Mouse (Mus musculus) neural tube, embryonic 15.5 days (tissue): ENCODE data around the gene Hmgcr. TPM values are rescaled to one million over a fixed set of nuclear protein-coding genes. Genes with fewer than 3 reads are reported as not detected.

Experiments used
- ATAC-seq: fragments of 200-750 bp; cut with Nextera tagmentation; 2 replicates; pipeline ENCODE4 v1.8.0; 2017; ENCODE audit warnings: mild to moderate bottlenecking, moderate TSS enrichment, moderate library complexity; ENCODE audit not compliant: low FRiP score
- H3K27ac ChIP-seq: fragments of 300-500 bp; sonication (generic); replicated peaks from 2 replicates; pipeline ENCODE4 v1.5.1; 2015; ENCODE audit warnings: mild to moderate bottlenecking, inconsistent platforms
- H3K27me3 ChIP-seq: fragments of 300-500 bp; sonication (generic); replicated peaks from 2 replicates; pipeline ENCODE4 v1.6.1; 2015; ENCODE audit warnings: inconsistent platforms
- H3K36me3 ChIP-seq: fragments of 300-500 bp; sonication (generic); 2 replicates; pipeline ENCODE4 v1.6.1; 2015; ENCODE audit warnings: inconsistent platforms
- H3K4me1 ChIP-seq: fragments of 300-500 bp; sonication (generic); 2 replicates; pipeline ENCODE4 v1.6.1; 2015; ENCODE audit warnings: inconsistent platforms
- H3K4me2 ChIP-seq: fragments of 300-500 bp; sonication (generic); 2 replicates; pipeline ENCODE4 v1.6.1; 2015; ENCODE audit warnings: inconsistent platforms, mild to moderate bottlenecking, moderate library complexity
- H3K4me3 ChIP-seq: fragments of 300-500 bp; sonication (generic); replicated peaks from 2 replicates; pipeline ENCODE4 v1.5.1; 2015; ENCODE audit warnings: mild to moderate bottlenecking, inconsistent platforms
- H3K9ac ChIP-seq: fragments of 300-500 bp; sonication (generic); replicated peaks from 2 replicates; pipeline ENCODE4 v1.6.1; 2015; ENCODE audit warnings: mild to moderate bottlenecking, inconsistent platforms
- H3K9me3 ChIP-seq: fragments of 300-500 bp; sonication (generic); replicated peaks from 2 replicates; pipeline ENCODE4 v1.6.1; 2016; ENCODE audit warnings: inconsistent platforms
- WGBS: fragments of 180-500 bp; shearing (Covaris S2); methylation state at CpG from one replicate; pipeline ENCODE4 v1.1.7; 2015; ENCODE audit warnings: mixed read lengths; 5-methylcytosine and 5-hydroxymethylcytosine counted together
- polyA plus RNA-seq: library from polyadenylated mRNA; unstranded; fragments of >200 nt; fragmentation: Nextera tagmentation; extraction: Ambion mirVana; gene quantifications from 2 replicates; pipeline ENCODE4 v1.2.1, GENCODE M21; 2015

Gene Hmgcr
- polyA plus RNA-seq, 1 experiment from 2014 or later = 156 TPM

DNA sequence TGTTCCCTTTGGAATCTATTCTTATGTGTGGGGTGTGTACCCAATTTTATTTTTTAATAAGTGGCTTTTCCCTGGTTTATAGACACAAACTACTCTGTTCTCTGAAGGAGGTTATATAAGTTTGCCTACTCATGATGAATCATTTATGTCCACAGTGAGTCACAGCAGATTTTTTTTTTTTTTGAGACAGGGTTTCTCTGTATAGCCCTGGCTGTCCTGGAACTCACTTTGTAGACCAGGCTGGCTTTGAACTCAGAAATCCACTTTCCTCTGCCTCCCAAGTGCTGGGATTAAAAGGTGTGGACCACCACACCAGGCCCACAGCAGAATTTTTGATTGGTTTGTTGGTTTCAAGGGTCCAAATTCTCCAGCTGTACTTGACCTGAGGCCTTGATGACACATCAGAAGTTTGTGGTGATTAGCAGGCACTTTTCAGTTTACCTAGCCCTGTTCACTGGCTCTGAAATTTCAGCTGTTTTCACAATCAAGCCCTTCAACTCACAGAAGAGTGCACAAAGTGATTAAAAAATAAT lies 10.4 kb upstream of the Hmgcr start:
- H3K27ac ChIP-seq = no peak overlapping the region
- H3K9ac ChIP-seq = no peak overlapping the region
- H3K27me3 ChIP-seq = no peaks in the 10 kb centered on the region
- no peaks in the 10 kb centered on the region for H3K36me3 ChIP-seq
- no peaks in the 10 kb centered on the region for H3K4me1 ChIP-seq
- no peak for ATAC-seq
- H3K9me3 ChIP-seq = no peaks in the 10 kb centered on the region
- no peak overlapping the region for H3K4me2 ChIP-seq
- H3K4me3 ChIP-seq = no peak overlapping the region

DNA sequence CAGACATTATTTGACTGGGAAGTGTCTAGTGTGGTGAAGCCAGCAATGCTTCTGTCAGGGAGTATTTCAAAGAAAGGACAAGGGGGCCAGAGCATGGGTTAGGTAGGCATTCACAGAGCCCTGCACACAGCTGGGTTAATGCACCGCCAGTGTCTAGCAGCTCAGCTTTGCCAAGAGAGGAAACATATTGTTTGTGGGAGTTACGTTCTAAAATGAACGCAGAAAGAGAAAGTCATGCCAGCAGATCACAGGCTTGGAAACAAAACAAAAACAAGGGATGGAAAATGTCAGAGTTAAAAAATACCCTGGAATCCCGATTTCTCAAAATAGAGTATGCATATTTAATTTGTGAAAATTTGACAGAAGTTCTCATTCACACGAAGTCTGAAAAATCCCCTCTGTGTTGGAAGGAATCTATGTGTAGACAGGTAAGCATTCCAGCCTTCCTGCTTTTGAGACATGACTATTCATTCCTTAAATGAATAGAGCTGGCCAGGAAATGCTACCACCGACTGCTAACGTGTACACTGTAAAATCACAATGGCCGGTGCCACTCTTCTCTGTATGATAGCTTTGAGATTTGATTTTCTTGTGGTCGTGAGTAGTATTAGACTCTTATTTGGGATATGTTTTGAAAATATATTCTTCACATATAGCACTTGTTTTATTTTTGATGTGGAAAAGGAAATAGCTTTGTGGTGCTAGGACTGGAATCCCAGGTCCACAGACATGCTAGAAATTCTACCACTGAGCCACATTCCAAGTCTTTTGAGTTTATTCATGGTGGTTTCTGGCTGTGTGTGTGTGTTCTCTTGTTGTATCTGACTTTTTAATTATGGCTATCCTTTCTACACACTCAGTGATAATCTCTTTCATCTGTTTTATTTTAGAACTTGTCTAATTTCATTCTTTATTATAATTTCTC lies 9.7 kb upstream of the Hmgcr start:
- Histone ChIP-seq H3K4me1 (no peaks in the 10 kb centered on the region), H3K4me3 (no peak overlapping the region), H3K36me3 (no peaks in the 10 kb centered on the region), H3K27me3 (no peaks in the 10 kb centered on the region), H3K9ac (no peak overlapping the region), H3K4me2 (no peak overlapping the region), H3K27ac (no peak overlapping the region), H3K9me3 (no peaks in the 10 kb centered on the region)
- ATAC-seq = no peak
- 82% methylated on average over 9 of the region's 9 CpGs for WGBS

DNA sequence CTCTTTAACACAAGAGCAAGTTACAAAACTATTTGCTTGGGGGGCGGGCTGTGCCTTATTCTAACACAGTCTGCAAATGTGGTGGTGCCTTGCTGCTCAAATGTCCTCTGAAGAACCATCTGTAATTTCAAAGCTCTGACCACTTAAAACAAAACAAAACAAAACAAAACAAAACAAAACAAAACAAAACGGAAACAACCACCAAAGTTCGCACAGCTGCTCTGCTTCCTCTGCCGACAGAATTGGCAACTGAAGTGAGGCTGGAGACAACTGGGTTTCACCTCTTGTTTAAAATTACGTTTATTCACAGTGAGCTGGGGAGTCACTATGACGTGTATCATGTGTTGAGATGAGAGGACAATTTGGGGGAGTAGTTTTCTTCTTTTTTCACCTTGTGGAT lies 7.9 kb upstream of the Hmgcr start:
- Histone ChIP-seq H3K4me3 (no peak overlapping the region), H3K9ac (no peak overlapping the region), H3K4me1 (no peaks in the 10 kb centered on the region), H3K4me2 (no peak overlapping the region), H3K27me3 (no peaks in the 10 kb centered on the region), H3K36me3 (no peaks in the 10 kb centered on the region), H3K9me3 (no peaks in the 10 kb centered on the region), H3K27ac (no peak overlapping the region)
- ATAC-seq = no peak
- 87% methylated on average over 6 of the region's 6 CpGs for WGBS

DNA sequence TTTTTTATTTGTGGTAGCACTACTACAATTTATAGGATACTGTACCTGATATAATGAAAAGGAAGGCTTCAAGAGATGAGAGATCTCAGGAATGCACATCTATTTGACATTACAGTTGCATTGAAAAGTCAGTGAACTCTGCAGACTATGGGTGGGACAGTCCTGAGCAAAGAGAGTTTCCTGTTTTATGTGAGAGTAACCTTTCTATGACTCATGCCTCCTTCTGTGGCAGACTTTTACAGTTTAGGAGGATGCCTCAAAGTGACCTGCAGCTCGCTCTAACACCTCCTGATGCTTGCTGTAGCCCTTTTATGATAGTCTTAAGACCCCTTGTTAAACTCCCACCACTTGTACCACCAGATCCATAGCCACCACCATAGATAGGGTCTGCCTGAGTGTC lies 6.3 kb upstream of the Hmgcr start:
- no peaks in the 10 kb centered on the region for H3K36me3 ChIP-seq
- no peaks in the 10 kb centered on the region for H3K4me1 ChIP-seq
- H3K4me3 ChIP-seq = no peak overlapping the region
- ATAC-seq = no peak
- no peak overlapping the region for H3K27ac ChIP-seq
- no peaks in the 10 kb centered on the region for H3K27me3 ChIP-seq
- no peak overlapping the region for H3K4me2 ChIP-seq
- no peak overlapping the region for H3K9ac ChIP-seq
- no peaks in the 10 kb centered on the region for H3K9me3 ChIP-seq
- 80% methylated on average over 1 of the region's 1 CpGs for WGBS

DNA sequence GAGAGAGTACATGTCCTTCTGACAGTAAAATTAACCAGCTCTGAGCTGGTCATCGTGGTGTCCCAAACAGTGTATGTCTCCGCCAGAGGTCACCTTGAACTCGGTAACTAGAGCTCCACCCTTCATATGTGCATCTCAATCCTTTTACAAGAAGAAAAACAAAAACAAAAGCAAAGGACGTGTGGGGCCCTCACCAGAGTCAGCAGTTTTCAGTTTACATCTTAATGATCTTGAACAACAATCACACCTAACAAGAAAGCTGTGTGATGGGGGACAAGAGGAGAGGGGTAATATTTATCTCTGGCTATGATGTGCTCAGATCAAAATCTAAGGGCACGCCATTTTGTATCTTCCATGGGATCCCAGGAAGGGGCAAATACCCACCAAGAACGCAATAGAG lies 5.0 kb upstream of the Hmgcr start:
- H3K36me3 ChIP-seq = no peaks in the 10 kb centered on the region
- WGBS = 88% methylated on average over 6 of the region's 6 CpGs

DNA sequence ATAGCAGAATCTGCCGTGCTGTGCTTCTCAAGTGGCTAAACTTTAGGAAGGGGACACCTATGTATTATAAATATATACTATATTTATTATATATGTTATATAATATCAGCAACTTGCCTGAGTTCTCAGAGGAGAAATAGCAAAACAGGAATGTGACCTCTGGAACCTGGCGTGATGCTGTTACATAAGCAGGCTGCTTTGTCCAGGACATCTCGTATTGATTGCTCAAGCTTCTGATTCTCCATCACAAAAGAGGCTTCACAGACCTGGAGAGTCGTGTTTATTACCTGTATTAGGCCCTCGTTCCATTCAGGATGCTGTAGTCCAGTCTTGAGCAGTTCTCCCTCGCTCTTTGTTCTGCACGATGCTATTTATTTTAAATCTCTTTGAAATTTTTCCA lies 3.1 kb upstream of the Hmgcr start:
- no peak for ATAC-seq
- H3K27ac ChIP-seq = no peak overlapping the region
- H3K9me3 ChIP-seq = no peaks in the 10 kb centered on the region
- WGBS = 81% methylated on average over 7 of the region's 7 CpGs
- no peaks in the 10 kb centered on the region for H3K27me3 ChIP-seq
- H3K9ac ChIP-seq = no peak overlapping the region
- H3K4me2 ChIP-seq = no peak overlapping the region
- no peak overlapping the region for H3K4me3 ChIP-seq
- no peaks in the 10 kb centered on the region for H3K36me3 ChIP-seq
- H3K4me1 ChIP-seq = peaks cover 15% of the 10 kb centered on the region

More for the DNA sequence above, 5.0 kb upstream of the Hmgcr start:
- H3K4me3 ChIP-seq = no peak overlapping the region
- no peaks in the 10 kb centered on the region for H3K27me3 ChIP-seq
- ATAC-seq = no peak
- no peak overlapping the region for H3K9ac ChIP-seq
- H3K4me2 ChIP-seq = no peak overlapping the region
- peaks cover 8% of the 10 kb centered on the region for H3K4me1 ChIP-seq
- no peaks in the 10 kb centered on the region for H3K9me3 ChIP-seq
- no peak overlapping the region for H3K27ac ChIP-seq

DNA sequence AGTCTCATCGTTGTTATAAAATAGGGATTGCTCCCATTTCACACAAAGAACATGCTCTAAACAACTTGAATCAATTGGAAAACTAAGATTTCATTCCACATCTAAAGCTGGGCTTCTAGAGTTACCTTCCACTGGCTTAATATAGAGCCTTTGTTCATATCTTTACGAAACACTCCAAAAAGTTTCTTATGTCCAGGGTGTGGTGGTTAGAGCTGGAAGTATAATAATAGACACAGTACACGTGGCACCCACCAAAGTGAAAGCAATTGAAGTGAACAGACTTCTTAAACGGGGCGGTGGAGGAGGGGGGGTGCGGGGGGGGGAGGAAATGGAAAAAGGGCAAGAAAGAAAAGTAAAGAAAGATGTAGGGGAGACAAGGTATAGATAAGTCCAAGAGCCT lies 1.5 kb upstream of the Hmgcr start:
- no peak overlapping the region for H3K4me2 ChIP-seq
- no peak overlapping the region for H3K9ac ChIP-seq
- no peaks in the 10 kb centered on the region for H3K36me3 ChIP-seq
- no peaks in the 10 kb centered on the region for H3K9me3 ChIP-seq
- no peak for ATAC-seq
- peaks cover 30% of the 10 kb centered on the region for H3K4me1 ChIP-seq
- 86% methylated on average over 6 of the region's 6 CpGs for WGBS
- no peak overlapping the region for H3K27ac ChIP-seq
- H3K27me3 ChIP-seq = no peaks in the 10 kb centered on the region
- no peak overlapping the region for H3K4me3 ChIP-seq

DNA sequence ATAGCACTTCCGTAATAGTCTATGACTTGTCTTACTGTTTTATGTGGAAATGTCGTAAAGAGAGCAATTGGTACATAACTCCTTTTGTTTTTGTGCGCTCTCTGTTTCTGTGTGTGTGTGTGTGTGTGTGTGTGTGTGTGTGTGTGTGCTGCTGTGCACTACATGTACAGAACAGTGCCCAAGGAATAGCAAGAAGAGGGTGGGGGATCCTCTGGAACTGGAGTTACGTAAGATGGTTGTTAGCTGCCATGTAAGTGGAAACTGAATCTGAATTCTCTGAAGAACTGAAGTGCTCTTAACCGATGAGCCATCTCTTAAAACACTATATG lies 1.1 kb upstream of the Hmgcr start:
- ATAC-seq = no peak
- no peaks in the 10 kb centered on the region for H3K9me3 ChIP-seq
- H3K36me3 ChIP-seq = no peaks in the 10 kb centered on the region
- no peaks in the 10 kb centered on the region for H3K27me3 ChIP-seq
- peaks cover 34% of the 10 kb centered on the region for H3K4me1 ChIP-seq
- H3K27ac ChIP-seq = peak overlapping the region; percentile 97
- 76% methylated on average over 5 of the region's 5 CpGs for WGBS
- 0 out of 2 replicates have a peak overlapping the region, but pooled peaks have one; percentile 60 for H3K4me2 ChIP-seq
- H3K9ac ChIP-seq = no peak overlapping the region
- no peak overlapping the region for H3K4me3 ChIP-seq

DNA sequence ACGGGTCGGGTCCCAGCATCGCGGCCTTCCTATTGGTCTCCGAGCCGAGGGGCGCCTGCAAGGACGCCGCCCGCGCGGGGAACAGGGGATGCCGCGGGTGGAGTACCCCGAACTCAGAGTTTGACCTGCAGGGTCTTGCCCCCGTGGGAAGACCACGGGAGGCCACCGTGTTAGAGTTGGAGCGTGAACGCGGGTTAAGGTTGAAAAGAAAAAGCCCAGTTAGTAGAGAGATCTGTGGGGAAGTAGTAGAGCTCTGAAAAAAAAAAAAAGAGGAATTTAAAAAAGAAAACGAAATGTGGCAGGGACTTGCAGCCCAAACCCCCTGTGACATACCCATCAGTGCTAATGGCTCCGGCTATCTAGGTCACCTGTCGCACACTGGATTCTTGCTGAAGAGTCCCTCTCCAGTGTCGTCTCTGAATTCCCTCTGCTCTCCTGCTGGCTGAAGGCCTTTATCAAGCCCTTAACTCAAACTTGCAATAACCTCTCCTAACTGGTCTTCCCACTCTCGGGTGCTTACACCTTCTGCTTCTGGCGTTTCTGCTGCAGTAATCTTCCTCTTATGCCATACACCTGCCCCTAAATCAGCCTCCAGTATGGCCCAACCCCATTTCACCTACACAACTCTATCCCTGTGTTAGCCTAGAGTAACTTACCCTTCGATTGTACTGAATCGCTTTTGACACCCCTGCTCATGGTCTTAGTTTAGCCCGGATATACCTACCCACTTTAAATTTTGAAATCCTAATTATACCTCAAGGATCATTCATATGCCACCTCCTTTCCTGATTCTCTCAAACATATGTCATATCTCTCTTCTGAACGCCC lies 556 bp upstream of the Hmgcr start:
- Histone ChIP-seq H3K36me3 (no peaks in the 10 kb centered on the region), H3K9me3 (no peaks in the 10 kb centered on the region), H3K4me3 (peak overlapping the region; percentile 70), H3K9ac (peak overlapping the region; percentile 36; the same call in 1 of the 2 replicates), H3K4me1 (peaks cover 39% of the 10 kb centered on the region), H3K27me3 (no peaks in the 10 kb centered on the region), H3K27ac (peak overlapping the region; percentile 97), H3K4me2 (peak overlapping the region; percentile 60)
- 12% methylated on average over 31 of the region's 31 CpGs for WGBS
- ATAC-seq = peak; percentile 2

DNA sequence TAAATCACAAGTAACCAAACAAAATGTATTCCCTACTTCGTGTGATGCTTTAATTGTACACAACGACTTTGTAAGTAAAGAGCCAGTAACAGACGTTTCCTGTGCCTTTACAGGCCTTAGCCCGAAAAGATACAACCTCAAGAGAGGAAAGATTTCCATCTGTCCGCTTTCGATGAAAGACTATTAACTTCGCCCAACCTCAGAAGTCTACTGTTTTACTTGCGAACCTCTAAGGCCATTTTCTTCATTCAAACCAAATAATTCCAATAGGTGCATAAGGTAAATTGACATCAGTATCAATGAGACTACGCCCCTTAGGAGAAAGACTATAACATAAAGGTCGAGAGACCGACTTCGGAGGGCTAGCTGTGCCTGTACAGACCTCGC lies 724 bp downstream of the Hmgcr start:
- Histone ChIP-seq H3K27ac (peak overlapping the region; percentile 97), H3K36me3 (peaks cover 10% of the 10 kb centered on the region; the same call in 1 of the 2 replicates), H3K4me2 (peak overlapping the region; percentile 72), H3K9me3 (no peaks in the 10 kb centered on the region), H3K9ac (peak overlapping the region; percentile 94), H3K4me3 (peak overlapping the region; percentile 70), H3K4me1 (peaks cover 39% of the 10 kb centered on the region), H3K27me3 (no peaks in the 10 kb centered on the region)
- ATAC-seq = no peak
- WGBS = 4% methylated on average over 13 of the region's 13 CpGs

DNA sequence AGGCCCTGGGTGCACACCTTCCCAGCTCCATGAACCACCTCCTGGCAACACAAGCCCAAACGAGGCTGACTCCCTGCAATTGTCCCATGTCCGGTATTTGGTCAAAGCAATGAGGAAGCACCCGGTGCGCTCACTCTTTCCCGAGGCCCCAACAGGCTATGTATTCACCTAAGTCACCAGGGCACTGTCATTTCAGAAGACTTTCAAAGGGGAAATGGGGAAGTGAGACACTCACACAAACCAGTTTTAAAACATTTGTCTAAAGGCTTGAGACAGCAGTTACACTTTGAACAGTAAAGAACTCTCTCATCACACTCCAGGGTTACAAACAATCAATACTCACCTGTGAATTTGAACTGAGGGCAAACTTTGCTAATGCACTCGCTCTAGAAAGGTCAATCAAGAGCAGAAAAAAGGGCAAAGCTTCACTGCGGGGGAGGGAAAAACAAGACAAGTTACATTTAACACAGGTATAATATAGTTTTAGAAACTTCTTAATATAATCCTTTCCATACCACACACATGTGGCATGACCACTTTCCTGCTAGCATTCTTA lies 6.2 kb downstream of the Hmgcr start:
- no peak overlapping the region for H3K4me2 ChIP-seq
- peaks cover 60% of the 10 kb centered on the region for H3K36me3 ChIP-seq
- no peak overlapping the region for H3K27ac ChIP-seq
- H3K4me3 ChIP-seq = no peak overlapping the region
- 89% methylated on average over 7 of the region's 7 CpGs for WGBS
- no peak overlapping the region for H3K9ac ChIP-seq
- no peaks in the 10 kb centered on the region for H3K27me3 ChIP-seq
- H3K9me3 ChIP-seq = no peaks in the 10 kb centered on the region
- H3K4me1 ChIP-seq = peaks cover 38% of the 10 kb centered on the region
- ATAC-seq = no peak
